Mouse (Mus musculus): ENCODE data around the gene Tsc1. TPM values are rescaled to one million over a fixed set of nuclear protein-coding genes. Genes with fewer than 3 reads are reported as not detected.

Tsc1 gene
- 10 to 100 TPM; 23.5 to 24.7 TPM for total RNA-seq (2021)

GRCm38 (mm10) chr2:28640461-28641424 is at the start of gene Tsc1:
Tsc1 (plus strand) TSS chr2:28641228.
- peak; percentile 91 for DNase-seq (ENCODE audit: low spot score)
- intact Hi-C loops (cut with DNase I), result loop anchor here (5.0 kb wide), 1 partner anchor 202 kb away; the partner anchor contains the start of genes Ddx31 and Gtf3c4

DNA sequence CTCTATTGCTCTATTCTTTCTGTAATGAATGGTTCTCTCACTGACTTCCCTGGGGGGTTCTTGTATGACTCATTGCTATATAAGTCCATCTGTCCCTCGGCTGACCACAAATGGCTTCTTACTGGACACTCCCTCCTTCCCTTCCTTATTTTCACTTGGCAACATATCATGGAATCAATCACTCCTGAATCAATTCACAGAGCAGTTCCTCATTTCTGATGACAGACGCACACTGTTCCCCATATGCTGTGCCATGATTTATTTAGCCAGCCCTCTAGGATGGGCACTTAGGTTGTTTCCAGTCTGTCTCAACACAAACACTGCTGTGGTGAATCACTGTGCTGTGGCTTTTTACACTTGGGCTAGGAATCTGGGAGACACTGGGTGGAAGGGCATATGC is 49.5 kb upstream of the Tsc1 start:
- DNase-seq (ENCODE audit: low spot score), result no peak

DNA sequence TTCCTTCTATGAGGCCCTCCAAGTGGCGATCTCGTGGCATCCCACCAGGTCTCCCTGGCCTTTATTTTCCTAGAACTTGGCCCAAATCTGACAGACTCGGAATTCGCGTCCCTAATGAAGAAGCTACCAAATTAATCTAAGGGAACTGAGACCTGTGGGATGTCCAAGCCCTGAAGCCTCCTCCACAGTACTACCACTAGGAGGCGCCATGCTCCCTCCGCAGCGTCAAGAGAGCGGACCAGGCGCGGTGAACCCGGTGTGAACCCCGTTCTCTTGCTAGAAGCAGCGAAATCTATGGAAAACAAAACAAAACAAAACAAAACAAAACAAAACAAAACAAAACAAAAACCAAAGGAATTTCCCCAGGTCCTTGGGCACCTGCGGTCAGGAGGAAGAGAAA is 48.2 kb upstream of the Tsc1 start:
- DNase-seq (ENCODE audit: low spot score), result no peak
- intact Hi-C loops (cut with DNase I), result no loop called here

More for the DNA sequence above, 49.5 kb upstream of the Tsc1 start:
- intact Hi-C loops (cut with DNase I), result no loop called here

DNA sequence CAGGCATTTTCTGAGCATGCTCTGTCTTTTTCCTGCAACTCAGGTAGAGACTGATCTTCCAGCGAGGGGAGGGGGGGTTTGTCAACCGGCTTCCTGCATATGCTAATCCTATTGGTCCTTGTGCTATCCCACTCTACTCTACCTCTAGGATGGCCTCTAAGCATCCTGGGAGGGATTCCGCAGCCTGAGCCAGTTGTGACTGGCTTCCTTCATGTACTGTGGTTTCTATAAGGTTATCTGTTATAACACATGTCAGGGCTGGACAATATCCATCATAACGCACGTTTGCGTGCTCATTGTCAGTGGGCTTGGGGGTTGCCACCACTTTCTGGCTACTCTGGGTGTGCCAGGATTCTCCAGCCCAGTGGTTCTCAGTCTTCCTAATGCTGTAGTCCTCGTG is 45.0 kb upstream of the Tsc1 start:
- DNase-seq (ENCODE audit: low spot score), result no peak
- intact Hi-C loops (cut with DNase I), result no loop called here

DNA sequence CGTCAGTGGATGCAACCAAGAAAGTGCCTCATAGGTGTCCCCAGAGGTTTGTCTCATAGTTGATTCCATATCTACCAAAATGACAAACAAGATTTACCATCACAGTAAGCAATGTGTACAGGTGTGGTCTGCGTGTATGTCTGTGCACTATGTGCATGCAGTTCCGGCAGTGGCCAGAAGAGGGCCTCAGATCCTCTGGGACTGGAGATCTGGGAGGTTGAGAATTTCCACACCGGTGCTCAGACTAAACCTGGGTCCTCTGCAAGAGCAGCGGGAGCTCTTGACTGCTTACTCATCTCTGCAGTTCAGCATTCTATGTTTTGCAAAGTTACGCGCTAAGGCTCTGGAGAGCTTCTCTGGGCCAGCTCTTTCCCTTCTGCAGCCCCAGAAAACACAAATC is 44.0 kb upstream of the Tsc1 start:
- intact Hi-C loops (cut with DNase I), result no loop called here
- no peak for DNase-seq (ENCODE audit: low spot score)

GRCm38 (mm10) chr2:28597733-28598547 is 43.1 kb upstream of the Tsc1 start:
- DNase-seq (ENCODE audit: low spot score), result no peak
- intact Hi-C loops (cut with DNase I), result no loop called here

GRCm38 (mm10) chr2:28598692-28599568 is 42.1 kb upstream of the Tsc1 start:
- no peak for DNase-seq (ENCODE audit: low spot score)
- intact Hi-C loops (cut with DNase I), result no loop called here

GRCm38 (mm10) chr2:28599569-28599900 is 41.5 kb upstream of the Tsc1 start:
- no peak for DNase-seq (ENCODE audit: low spot score)
- intact Hi-C loops (cut with DNase I), result no loop called here

DNA sequence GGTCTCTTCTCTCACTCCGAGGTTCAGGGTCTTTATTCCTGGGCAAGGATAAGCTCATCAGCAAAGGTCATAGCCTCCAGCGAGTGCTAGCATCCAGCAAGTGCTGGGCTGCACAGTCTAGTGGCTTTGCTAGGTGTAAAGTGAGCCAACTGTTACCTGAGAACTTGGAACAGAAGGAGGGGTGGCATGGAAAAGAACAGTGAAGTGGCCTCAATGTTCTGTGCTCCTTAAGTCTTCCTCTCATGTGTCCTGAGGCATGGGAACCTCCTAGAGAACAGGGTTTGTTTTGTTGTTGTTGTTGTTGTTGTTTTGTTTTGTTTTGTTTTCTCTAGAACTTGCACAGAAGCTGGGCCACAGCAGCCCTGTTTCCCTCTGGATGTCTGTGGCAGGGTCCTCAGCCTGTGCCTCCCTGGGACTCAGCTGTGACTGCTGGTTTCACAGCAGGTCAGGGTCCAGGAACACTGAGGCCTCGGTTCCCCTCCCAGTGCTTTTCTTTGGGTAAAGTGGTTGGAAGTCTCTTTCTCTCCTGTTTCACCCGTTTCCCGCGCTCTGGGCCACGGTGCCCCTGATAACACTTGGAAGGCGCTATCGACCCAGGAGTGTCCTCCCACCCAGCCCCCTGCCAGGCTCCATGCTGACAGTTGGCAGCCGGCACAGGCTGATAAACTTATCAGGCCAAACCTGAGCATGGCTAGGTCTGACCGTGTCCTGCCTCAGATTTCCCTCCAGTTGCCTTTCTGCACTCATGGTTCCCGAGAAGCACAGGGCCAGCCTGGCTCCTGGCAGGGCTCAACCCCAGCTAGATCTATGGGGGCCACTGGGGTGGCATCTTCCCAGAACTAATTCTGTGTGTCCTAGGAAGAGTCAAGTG is 39.1 kb upstream of the Tsc1 start:
- no peak for DNase-seq (ENCODE audit: low spot score)
- intact Hi-C loops (cut with DNase I), result no loop called here

- no peak for DNase-seq (ENCODE audit: low spot score)
- intact Hi-C loops (cut with DNase I), result no loop called here
These were observed 37.5 kb upstream of the Tsc1 start for GRCm38 (mm10) chr2:28603542-28603941.

DNA sequence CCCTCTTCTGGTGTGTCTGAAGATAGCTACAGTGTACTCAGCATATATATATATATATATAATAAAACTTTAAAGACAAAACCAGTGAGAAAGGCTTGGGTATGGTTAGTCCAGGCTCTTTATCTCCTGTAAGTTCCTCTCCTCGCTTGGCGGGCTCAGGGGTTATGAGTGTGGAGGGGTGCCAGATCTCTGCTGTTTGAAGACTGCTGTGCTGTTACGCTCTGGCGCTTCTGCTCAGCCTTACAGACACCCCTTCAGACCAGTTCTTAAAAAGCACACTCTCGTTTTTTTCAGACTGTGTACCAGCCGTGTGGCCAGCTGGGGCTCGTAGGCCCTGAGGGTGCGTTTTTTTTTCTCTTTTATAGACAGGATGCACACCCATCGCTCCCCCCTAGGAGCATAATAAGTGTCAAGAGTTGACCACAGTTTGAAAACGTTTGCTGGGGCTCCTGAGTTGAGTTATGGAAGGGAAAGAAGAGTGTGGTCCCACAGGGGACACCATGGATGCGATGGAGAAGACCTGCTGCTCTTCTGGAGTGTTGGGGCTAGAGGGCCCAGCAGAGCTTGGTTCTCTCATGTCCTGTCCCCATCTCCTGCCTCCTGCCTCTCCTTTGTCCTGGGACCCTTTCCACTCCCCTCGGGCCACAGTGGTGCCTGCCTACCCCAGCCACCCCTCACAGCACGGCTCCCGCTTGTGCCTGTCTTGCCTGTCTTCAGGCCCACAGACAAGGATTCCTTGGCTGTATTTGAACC is 35.1 kb upstream of the Tsc1 start:
- DNase-seq (ENCODE audit: low spot score), result no peak
- intact Hi-C loops (cut with DNase I), result no loop called here

- DNase-seq (ENCODE audit: low spot score), result no peak
- intact Hi-C loops (cut with DNase I), result no loop called here
These were observed 34.3 kb upstream of the Tsc1 start for GRCm38 (mm10) chr2:28606601-28607340.

DNA sequence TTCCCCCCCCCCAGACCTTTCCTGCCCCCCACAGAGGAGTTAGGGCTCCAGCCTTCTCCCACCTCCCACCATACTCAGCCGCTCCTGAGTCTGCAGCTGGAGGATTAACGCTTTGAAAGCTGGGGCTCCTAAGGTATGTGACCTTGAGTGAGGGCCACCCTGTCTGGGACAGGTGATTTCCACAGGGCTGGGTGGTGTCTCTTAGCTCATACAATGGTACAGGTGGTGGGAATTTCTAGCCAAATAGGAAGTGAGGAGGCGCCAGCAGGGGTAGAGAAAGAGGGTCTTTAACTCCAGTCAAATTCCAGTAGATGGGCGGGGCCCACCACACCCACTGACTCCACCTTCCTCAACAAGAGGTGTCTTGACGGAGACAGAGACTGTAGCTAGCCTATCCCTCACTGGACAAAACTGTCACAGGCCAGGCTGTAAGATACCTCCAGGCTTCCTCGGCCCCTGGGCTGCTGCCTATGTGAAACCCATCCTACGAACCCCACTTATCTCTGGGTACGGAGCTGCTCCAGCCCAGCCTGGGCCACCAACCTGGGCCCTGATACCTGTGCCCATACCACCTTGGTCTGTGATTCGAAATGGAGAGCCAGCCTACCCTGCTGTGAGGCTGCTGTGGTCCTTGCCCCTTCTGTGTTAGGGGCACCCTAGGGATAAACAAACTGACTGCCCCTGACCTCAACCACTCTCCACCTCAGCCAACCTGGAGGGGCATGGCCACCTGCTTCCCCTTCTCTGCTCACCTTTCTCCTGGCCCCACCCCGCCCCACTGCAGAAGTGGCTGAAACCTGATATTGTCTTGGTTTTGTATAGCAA is 33.5 kb upstream of the Tsc1 start:
- intact Hi-C loops (cut with DNase I), result no loop called here
- DNase-seq (ENCODE audit: low spot score), result no peak

- intact Hi-C loops (cut with DNase I), result no loop called here
- no peak for DNase-seq (ENCODE audit: low spot score)
These were observed 31.2 kb upstream of the Tsc1 start for GRCm38 (mm10) chr2:28609851-28610250.

DNA sequence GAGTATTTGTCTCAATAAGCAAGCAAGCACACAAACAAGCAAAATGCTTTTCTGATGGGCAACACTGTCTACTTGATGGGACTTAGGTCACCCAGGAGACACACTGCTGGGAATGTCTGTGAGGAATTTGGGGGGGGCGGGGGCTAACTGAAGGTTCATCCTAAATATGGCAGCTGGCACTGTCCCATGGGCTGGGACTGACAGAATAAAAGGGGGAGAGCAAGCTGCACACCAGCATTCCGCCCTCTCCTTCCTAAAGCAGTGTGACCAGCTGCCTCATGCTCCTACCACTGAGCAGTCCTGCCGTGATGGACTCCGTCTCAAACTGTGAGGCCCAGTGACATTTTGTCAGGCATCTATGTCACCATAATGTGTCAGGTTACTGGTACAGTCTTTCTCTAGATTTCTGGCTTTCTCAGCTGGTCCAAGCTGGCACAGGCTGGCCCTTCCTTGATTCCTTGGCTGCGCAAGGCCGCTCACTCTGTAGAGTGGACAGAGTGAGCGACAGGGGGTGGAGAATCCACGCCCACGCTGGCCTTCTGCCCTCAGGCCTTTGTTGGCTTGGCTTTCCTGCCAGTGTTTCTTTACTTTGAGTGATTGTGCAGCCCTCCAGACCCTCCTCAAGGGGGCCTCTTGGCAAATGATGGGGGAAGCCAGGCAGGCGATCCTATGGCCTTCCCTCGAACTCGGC is 30.2 kb upstream of the Tsc1 start:
- no peak for DNase-seq (ENCODE audit: low spot score)
- intact Hi-C loops (cut with DNase I), result no loop called here

GRCm38 (mm10) chr2:28611407-28611787 is 29.6 kb upstream of the Tsc1 start:
- DNase-seq (ENCODE audit: low spot score), result no peak
- intact Hi-C loops (cut with DNase I), result no loop called here
